Mouse (Mus musculus): Measurements from ENCODE around the gene Rexo4.

Rexo4 gene

GRCm38 (mm10) chr2:26963923-26964723 is at the start of gene Rexo4:
Rexo4 (minus strand) TSS chr2:26964386.
- DNase-seq = peak; percentile 94 to 96

GRCm38 (mm10) chr2:27009714-27010244 is 45.6 kb upstream of the Rexo4 start, which contains the start of gene Cacfd1:
Cacfd1 (plus strand) TSS chr2:27009926.
- DNase-seq = peak; percentile 90 to 93

GRCm38 (mm10) chr2:27007701-27008100 is 43.5 kb upstream of the Rexo4 start:
- DNase-seq = no peak

DNA sequence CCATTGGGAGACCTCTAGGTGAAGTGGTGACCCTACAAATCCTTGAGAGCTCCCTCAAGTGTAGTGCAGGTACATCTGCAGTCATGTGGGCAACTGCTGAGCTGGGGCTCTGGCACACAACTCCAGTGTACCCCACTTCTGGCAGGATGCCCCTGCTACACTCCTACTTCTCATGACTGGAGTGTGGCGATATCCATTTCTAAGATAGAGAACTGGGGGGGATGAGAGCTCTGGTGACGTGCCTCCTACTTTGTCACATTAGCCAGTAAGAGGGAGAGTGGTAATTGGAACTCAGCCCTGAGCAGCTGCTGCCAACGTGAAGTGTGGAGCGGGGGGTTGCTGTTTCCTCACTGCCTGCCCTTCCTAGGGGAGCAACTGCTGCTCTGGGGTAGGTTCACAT is 42.1 kb upstream of the Rexo4 start:
- no peak for DNase-seq

DNA sequence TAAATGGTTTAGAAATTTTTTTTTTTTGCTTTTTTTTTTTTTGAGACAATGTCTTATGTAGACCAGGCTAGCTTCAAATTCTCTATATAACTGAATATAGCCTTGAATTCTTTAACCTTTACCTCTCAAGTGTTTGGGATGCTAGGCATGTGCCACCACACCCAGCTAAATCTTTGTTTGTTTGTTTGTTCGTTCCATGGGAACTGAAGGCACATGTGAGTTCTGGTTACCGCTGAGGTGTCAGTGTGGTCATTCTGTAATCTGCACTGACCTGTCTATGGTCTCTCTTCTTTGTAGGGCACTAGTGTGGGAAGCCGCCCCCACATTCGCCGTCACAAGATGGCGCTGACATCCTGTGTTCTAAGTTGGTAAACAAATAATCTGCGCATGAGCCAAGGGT is 33.8 kb upstream of the Rexo4 start:
- DNase-seq = no peak

DNA sequence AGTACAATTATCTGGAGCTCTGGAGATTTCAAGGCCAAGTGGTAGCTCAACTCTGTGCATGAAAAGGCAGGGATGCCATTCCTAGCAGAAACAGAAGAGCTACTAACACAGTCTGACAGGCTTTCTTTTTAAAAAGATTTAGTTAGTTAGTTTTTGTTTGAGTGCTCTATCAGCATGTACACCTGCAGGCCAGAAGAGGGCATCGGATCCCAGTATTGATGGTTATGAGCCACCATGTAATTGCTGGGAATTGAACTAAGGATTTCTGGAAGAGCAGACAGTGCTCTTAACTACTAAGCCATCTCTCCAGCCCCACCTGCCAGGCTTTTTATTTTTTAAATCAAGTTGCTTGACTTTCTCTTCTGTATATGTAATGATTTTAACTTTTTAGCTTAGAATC is 33.3 kb upstream of the Rexo4 start:
- DNase-seq = no peak

DNA sequence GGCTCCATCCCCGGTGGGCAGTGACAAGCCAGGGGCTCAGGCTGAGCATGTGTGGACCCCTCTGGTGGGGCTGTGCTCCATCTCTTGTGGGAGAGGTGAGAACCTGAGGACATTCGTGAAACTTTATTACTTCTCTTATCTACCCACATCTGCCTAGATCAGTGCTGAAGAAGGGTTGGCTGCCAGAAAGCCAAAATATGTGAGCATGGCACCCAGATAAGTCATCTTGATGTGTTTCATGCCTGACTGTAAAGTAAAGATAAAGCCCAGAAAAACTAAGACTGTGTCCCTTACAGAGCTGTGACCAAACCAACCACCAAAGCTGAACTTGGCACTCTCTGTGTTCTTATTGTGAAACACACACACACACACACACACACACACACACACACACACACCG is 29.8 kb upstream of the Rexo4 start:
- DNase-seq = no peak

- DNase-seq = no peak
These were observed 20.5 kb upstream of the Rexo4 start for GRCm38 (mm10) chr2:26984640-26985039.

GRCm38 (mm10) chr2:26984179-26984578 is 20.0 kb upstream of the Rexo4 start:
- no peak for DNase-seq

DNA sequence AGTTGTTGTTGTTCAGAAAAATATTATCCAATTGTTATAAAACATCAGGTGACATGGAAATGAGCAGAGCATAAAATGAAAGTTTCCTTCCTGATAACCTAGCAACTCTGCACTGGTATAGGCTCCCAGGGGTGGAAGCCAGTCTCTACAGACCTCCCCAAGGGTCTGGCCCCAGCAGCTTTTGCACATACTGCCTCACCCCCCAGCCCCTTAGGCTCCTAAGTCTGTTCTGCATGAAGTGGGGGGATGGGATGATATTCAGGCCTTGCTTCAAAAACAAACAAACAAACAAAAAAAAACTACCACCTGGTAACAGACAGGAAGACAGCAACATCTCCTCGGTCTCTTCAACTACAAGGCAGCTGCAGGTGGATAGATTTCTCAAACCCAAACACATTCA is 16.2 kb upstream of the Rexo4 start:
- no peak for DNase-seq

GRCm38 (mm10) chr2:26973960-26974359 is 9.8 kb upstream of the Rexo4 start:
- no peak for DNase-seq

DNA sequence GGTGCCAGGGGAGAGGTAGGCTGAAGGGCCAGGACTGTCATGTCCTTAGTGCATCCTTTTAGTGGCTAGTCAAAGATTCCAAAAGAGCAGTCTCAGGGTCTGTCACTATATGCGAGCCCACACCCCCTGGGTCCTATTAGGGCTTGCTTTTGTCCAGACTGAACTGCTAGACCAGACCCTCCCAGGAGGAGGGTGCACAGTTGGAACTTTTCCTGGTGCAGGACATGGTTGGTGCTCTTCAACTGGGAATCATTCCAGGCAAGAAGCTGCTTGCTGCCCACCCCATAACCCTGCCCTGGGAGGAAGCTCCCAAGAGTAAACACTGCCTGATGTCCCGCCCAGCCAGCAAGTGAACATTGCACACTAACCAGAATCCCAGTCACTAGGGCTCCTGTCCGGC is 8.9 kb upstream of the Rexo4 start, which contains the start of gene Adamts13:
TSS of gene Adamts13 (plus strand) at position 301 of the 400 bp plus-strand sequence.
- DNase-seq = no peak

GRCm38 (mm10) chr2:26967262-26967661 is 3.1 kb upstream of the Rexo4 start:
- DNase-seq = no peak

- DNase-seq = no peak
These were observed 661 bp upstream of the Rexo4 start for GRCm38 (mm10) chr2:26964724-26965370.

- no peak for DNase-seq
These were observed 3.4 kb downstream of the Rexo4 start for GRCm38 (mm10) chr2:26960756-26961155.

- DNase-seq = no peak
These were observed 6.7 kb downstream of the Rexo4 start for GRCm38 (mm10) chr2:26957488-26957859.

DNA sequence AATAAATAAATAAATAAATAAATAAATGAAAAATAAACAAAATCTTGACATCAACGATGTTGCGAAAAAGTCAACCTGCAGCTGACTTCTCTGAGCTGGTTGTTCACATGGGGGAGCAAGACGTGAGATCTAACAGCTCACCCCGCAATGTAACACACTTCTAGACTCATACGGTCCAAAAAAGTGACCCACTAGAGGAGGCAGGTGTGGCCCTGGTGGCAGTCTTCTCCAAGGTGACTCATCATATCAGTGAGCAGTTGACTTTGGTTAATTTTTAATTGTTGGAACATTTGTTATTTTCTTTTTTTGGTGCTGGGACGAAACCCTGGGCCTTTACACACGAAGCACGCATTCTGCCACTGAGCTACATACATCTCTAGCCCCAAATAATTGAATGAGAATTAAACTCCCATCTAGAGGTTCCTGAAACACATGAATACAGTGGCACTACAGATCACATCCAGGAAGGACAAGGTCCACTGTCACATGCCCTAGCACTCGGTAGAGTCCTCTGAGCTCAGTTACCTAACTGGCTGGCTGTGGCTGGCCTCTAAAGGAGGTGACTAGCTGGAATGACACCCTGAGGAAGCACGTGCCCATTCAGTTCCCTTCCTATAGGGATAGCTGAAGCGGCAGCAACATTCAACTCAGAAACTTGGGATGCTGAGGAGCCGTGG is 7.2 kb downstream of the Rexo4 start:
- no peak for DNase-seq

- no peak for DNase-seq
These were observed 9.3 kb downstream of the Rexo4 start for GRCm38 (mm10) chr2:26954735-26955395.

GRCm38 (mm10) chr2:26952866-26953265 is 11.3 kb downstream of the Rexo4 start:
- no peak for DNase-seq

GRCm38 (mm10) chr2:26952193-26952592 is 12.0 kb downstream of the Rexo4 start:
- DNase-seq = peak in 1 of 2 experiments; percentile 27

GRCm38 (mm10) chr2:26951346-26951905 is 12.8 kb downstream of the Rexo4 start:
- no peak for DNase-seq

DNA sequence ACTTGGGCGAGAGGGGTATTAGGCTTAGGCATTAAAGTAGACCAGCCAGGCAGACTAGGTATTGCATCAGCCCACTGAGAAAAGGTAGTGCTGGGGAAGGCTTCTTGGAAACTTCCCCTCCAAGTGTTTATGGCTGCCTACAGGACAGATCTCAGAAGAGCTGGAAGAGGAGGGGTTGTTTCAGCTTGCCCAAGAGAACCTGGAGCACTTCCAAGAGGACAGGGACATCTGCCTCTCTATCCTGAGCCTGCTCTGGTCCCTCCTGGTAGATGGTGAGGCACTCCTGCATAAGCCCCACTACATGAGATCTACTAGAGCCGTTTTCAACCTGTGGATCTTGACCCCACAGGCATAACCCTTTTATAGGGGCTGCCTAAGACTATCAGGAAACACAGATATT is 13.8 kb downstream of the Rexo4 start:
- DNase-seq = no peak

- DNase-seq = no peak
These were observed 20.9 kb downstream of the Rexo4 start for GRCm38 (mm10) chr2:26943253-26943652.

Data from lung, postnatal 4 days (tissue).